Mouse (Mus musculus) mouse trophoblast stem cell (cell line): ENCODE measurements around the gene Cul5.

Experiments
- in situ Hi-C, 2 experiments: fragments of 300-500 bp; cut with MseI, MboI; formaldehyde crosslinking; loops; 2 replicates in 1 of 2; 3 replicates in 1 of 2; pipeline ENCODE4 v1.15.1; 2025

Cul5 gene

GRCm38 (mm10) chr9:53669680-53670219 lies at the start of gene Cul5:
Gene Cul5 (minus strand): TSS chr9:53670014.
- in situ Hi-C loops = no loop called here

- in situ Hi-C loops = no loop called here
Measured at GRCm38 (mm10) chr9:53705992-53706696, 36.3 kb upstream of the Cul5 start, which contains the start of gene Rab39. Gene Rab39 (minus strand): TSS chr9:53706232.

GRCm38 (mm10) chr9:53705491-53705991 lies 35.7 kb upstream of the Cul5 start:
- in situ Hi-C loops = no loop called here

- in situ Hi-C loops = no loop called here
Measured at GRCm38 (mm10) chr9:53702991-53703390, 33.2 kb upstream of the Cul5 start.

GRCm38 (mm10) chr9:53700496-53700895 lies 30.7 kb upstream of the Cul5 start:
- in situ Hi-C loops = no loop called here

- in situ Hi-C loops = no loop called here
Measured at GRCm38 (mm10) chr9:53695846-53696245, 26.0 kb upstream of the Cul5 start.

- in situ Hi-C loops = no loop called here
Measured at GRCm38 (mm10) chr9:53693718-53694117, 23.9 kb upstream of the Cul5 start.

GRCm38 (mm10) chr9:53691745-53692670 lies 22.2 kb upstream of the Cul5 start:
- in situ Hi-C loops = no loop called here

- in situ Hi-C loops = no loop called here
Measured at GRCm38 (mm10) chr9:53680851-53681250, 11.0 kb upstream of the Cul5 start.

- in situ Hi-C loops = no loop called here
Measured at GRCm38 (mm10) chr9:53676921-53677320, 7.1 kb upstream of the Cul5 start.

- in situ Hi-C loops = no loop called here
Measured at GRCm38 (mm10) chr9:53673571-53673970, 3.8 kb upstream of the Cul5 start.

GRCm38 (mm10) chr9:53667020-53667669 lies 2.7 kb downstream of the Cul5 start:
- in situ Hi-C loops = no loop called here

- in situ Hi-C loops = no loop called here
Measured at GRCm38 (mm10) chr9:53666665-53667019, 3.2 kb downstream of the Cul5 start.

- in situ Hi-C loops = no loop called here
Measured at GRCm38 (mm10) chr9:53665428-53665827, 4.4 kb downstream of the Cul5 start.

- in situ Hi-C loops = no loop called here
Measured at GRCm38 (mm10) chr9:53664819-53665218, 5.0 kb downstream of the Cul5 start.

GRCm38 (mm10) chr9:53634796-53635195 lies 35.0 kb downstream of the Cul5 start:
- in situ Hi-C loops = no loop called here

- in situ Hi-C loops = no loop called here
Measured at GRCm38 (mm10) chr9:53615246-53615645, 54.6 kb downstream of the Cul5 start.

GRCm38 (mm10) chr9:53614286-53614685 lies 55.5 kb downstream of the Cul5 start:
- in situ Hi-C loops = no loop called here

GRCm38 (mm10) chr9:53609968-53610781 lies 59.6 kb downstream of the Cul5 start, which contains the start of gene Acat1:
Gene Acat1 (minus strand): TSS chr9:53610382.
- in situ Hi-C loops = no loop called here

- in situ Hi-C loops = no loop called here
Measured at GRCm38 (mm10) chr9:53609306-53609967, 60.4 kb downstream of the Cul5 start.
